Mouse (Mus musculus): ENCODE results near the gene Slc16a4.

GRCm38 (mm10) chr3:107332960-107333380 is 41.9 kb downstream of the Slc16a4 start:
- TF ChIP-seq CTCF (IDR thresholded peaks at IDR 0.05; ENCODE audit: borderline replicate concordance, insufficient read depth, low read length) (no peak), POLR2A (IDR thresholded peaks at IDR 0.05; ENCODE audit: low read depth, low read length) (peak; percentile 80)
